Mouse (Mus musculus): Measurements from ENCODE around the gene Rala.

Gene Rala

DNA sequence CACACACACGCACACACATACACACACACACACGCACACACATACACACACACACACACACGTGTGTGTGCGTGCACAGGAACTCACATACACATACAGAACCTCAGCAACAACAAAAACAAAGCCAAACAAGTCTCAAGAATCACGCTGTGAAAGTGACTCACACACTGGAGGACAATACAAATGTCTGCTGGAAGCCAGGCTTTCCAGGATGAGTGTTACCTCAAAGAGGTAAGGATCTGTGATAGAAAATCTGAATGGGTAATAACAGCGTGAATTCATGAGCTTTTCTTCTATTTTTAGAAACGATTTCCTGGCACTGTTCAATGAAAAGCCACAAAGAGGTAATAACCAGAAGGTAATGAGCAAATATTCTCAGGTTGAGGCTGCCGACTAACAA is 59.8 kb downstream of the Rala start:
- DNase-seq (ENCODE audit: low spot score in 2 of 2) = no peak

DNA sequence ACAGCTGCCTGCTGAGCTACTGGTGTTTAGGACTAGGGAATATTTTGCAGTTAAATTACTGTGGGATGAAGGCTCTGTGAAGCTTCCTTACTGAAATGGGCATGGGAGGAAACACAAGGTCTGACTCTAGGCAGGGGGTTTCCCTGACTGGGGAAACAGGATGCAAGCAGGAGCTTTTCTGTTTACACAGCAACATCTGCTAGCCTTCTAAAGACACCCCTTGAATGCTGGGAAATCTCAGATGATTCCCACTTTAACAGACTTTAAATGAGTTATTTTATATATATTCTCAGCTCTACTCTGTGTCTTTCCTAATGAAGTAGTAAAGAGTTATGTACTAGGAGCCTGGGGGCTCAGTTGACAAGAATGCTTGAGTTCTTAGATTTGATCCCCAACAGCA is 65.0 kb downstream of the Rala start:
- no peak for DNase-seq (ENCODE audit: low spot score in 2 of 2)

DNA sequence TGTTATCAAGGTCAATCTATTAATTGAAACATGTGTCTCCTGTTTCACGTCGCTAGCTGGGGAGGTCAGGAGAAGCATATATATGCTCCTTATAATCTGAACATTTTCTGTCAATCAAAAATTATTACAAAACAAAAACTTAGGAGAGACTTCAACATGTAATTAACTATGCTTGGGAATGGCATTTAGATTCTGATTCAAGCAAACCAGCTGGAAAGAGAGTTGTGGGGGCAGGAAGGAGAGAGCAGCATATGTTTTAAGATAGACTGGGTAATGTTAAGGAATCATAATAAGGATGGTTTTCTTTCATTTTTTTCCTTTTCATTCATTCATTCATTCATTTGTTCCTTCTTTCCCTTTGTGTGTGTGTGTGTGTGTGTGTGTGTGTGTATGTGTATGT is 77.3 kb downstream of the Rala start:
- no peak for DNase-seq (ENCODE audit: low spot score in 2 of 2)

DNA sequence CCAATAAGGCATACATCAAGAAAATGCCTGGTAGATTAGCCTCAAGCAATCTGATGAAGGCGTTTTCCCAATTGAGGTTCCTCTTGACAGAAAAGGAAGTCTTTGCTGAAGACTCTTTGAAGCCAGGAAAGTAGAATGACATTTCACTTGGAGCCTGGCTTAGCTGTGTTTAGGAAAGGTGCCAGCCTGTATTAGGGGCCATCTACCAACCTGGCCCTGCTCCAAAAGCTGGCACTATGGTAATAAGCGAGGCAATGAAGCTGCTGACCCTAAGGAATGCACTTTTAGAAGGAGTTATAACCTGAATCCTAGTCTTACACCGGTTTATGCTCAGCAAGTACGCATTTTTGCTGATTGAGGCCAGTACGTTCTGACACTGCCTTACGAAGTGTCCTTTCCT is 83.5 kb downstream of the Rala start:
- no peak for DNase-seq (ENCODE audit: low spot score in 2 of 2)

DNA sequence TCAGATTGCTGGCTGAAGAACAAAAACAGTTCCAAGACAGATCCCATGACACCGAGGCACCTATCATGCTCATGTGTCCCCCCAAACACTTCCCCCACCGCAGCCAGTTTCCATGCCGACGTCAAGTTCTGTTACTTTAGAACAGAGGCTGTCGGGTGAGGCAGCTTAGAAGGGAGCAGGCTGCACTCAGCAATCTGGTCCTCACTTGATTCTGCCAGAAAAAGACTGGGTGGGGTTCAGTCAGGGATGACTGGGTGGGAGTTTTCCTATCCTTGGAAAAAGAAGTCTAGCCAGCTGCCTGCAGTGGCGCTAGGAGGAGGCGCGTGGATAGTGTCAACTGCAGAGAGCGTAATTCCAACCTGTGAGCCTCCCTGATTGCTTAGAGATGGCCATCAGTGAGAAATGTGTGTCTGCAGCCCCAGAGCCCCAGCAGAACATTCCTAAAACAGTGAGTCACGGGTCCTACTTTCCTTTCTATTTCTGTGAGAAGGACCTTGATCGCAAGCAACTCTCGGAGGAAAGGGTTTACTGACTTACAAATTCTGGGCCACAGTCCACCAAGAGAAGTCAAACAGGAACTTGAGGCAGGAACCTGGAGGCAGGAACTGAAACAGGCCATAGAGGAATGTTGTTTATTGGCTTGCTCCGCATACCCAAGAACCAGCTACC is 84.5 kb downstream of the Rala start:
- DNase-seq (ENCODE audit: low spot score in 2 of 2) = peak in 1 of 2 experiments; percentile 72

DNA sequence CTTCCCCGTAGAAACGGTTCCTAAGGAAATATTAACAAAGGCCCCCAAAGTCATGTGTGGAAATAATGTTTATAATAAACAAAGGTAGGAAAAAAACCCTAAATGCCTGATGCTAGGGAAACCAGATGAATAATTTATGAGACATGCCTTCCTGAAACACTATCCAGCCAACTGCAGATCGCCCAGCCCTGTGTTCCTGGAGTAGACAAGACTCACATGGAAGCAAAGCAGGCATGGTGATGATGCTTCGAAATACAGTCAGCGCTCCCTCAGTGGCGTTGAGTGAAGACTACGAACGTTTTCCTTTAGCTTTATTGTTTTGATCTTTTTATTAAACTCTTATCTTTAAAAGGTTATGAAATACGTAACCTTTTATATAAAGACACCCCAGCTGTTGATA is 87.0 kb downstream of the Rala start:
- DNase-seq (ENCODE audit: low spot score in 2 of 2) = no peak

DNA sequence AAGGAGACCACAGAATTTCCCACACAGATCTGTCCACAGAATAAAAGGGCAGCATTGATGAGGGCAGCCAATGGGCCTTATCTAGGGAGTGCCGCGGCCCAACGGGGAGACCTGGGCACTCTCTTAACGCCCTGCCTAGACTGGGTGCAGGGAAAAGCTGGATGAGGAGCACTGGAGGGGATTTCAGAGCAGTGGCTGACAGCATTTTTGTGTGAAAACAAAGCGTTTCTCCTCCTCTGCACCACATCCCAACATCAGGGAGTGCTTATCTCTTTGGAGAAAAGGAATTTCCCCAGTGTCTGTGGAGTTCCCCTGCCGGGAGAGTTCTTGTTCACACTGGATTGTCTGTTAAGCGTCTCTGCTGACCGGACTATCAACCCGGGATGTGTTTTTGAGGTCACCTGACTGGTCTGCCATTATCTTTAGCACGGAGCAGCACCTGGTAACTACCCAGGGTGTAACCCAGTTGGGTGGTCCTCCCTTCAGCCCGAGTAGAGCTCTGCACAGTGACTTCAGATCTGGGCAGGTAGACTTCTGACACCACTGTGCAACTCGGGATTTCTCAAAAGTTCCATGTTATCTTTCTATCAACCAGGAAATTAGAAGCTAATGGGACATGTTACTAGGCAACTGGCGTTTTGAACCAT is 88.4 kb downstream of the Rala start:
- DNase-seq (ENCODE audit: low spot score in 2 of 2) = no peak

DNA sequence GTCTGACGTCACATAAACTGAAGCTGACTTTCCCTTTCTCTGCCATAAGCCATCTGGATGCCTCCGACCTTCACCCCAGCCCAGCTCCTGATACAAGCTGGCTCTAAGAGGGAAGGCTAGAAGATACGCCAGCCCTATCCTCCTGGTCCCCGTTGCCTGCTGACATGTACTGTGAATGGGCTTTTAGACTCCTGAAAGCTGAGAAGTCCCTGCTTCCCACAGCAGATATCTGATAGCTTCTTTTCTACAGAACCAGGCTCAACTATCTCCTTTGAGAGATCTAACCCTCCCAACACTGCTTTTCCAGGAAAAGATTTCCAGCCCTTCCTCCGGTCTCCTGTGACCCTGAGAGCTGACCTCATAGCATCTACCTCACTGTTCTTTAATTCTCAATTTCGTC is 89.3 kb downstream of the Rala start:
- no peak for DNase-seq (ENCODE audit: low spot score in 2 of 2)

- no peak for DNase-seq (ENCODE audit: low spot score in 2 of 2)
Measured at GRCm38 (mm10) chr13:17843336-17843735, 100.7 kb downstream of the Rala start.

DNA sequence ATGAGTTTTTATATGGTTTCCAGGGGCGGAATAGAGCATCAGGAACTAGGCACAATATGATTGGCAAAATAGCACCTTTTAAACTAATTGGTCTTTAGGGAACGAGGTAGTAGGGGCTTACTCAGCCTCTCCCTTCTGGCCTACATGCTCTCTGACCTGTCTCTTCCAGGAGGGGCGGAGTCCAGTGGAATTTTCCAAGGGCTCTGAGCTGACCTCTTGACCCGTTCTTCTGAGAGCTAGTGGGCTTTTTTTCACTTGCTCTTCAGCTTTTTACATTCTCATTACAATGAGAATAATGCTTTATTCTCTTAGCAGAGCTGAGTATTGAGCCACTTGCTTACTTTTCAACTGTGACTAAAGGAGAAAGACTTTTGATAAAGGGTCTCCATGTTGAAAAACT is 101.3 kb downstream of the Rala start:
- no peak for DNase-seq (ENCODE audit: low spot score in 2 of 2)

GRCm38 (mm10) chr13:17839137-17839536 is 104.9 kb downstream of the Rala start:
- DNase-seq (ENCODE audit: low spot score in 2 of 2) = peak in 1 of 2 experiments; percentile 40

GRCm38 (mm10) chr13:17838484-17838851 is 105.6 kb downstream of the Rala start:
- no peak for DNase-seq (ENCODE audit: low spot score in 2 of 2)

DNA sequence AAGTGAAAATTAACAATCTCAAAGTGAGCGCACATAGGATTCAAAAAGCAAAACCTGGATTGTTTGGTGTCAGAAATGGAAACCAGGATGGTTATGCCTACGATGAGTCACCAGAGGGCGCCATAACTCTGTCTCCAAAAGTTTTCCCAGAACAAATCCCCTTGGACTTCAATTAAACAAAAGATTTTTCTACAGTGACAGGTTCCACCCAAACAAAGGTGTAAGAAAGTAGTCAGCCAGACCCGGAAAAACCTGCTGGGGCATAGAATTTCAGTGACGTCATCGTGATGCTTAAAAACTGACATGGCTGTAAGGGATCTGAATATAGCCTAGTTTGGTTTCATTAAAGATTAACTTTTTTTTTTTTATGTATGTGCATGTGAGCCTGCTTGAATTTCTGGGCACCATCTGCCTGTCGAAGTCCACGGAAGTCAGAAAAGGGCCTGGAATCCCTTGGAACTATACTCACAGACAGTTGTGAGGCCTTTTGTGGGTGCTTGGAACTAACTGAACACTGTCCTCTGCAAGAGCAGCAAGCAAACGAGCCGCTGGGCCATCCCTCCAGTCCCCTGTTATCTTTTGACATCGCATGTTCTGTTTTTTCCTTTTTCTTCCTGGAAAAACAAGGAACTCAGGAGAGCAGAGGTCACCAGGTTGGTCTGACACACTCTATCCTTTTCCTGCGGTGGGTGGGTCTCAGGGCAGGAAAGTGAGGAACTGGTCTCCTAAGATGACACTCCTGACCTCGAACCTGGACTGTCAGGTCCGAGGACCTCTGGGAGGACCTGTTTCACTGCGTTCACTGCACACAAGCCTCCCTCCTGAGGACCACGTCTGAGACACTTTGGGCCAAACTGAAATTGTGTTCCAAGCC is 106.2 kb downstream of the Rala start:
- peak in 1 of 2 experiments; percentile 43 for DNase-seq (ENCODE audit: low spot score in 2 of 2)

DNA sequence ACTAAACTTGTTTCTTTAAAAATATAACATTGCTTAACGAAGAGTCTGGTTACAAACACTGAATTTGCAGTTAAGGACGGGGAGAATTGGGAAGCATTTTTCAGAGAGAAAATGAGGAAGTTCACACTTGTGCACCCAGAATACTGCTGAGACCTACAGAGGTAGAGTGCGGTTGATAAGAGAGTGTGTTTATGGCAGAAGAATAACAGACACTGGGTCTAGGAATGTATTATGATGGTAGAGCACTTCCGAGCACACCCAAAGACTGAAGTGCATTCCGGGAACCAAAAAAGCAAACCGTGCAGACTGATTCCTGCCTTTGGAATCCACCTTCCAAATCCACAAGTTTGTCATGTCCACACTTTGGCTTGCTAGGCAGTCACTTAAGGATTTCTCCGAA is 107.2 kb downstream of the Rala start:
- DNase-seq (ENCODE audit: low spot score in 2 of 2) = no peak

- no peak for DNase-seq (ENCODE audit: low spot score in 2 of 2)
Measured at GRCm38 (mm10) chr13:17832940-17833339, 111.1 kb downstream of the Rala start.
